In genomic region chr15:62673410-62673809, GRCm38 (mm10) we compare ENCODE assay signal across 17 mouse cellular contexts.
A peak's percentile ranks its signal among the peaks of the same experiment; 100 is the strongest.
DNase-seq lines count a peak whose midpoint lies in the region; ATAC-seq and TF ChIP-seq lines count a peak whose summit lies in the region.
"Had no signal": no experiment of that assay in that cellular context is flagged by ENCODE, and none has a peak within 500 bp of the region (broad histone marks: within the 10 kb centered on the region; RNA-seq: fewer than 3 reads in every experiment).

No protein-coding gene starts in this region.

- H3K9ac ChIP-seq in embryonic facial prominence, embryonic 14.5 days (ENCODE audit: low read depth, low read length): no peak overlapping the region
- no peak overlapping the region for H3K9ac ChIP-seq in neural tube, embryonic 12.5 days
- no peak overlapping the region for H3K9ac ChIP-seq in neural tube, embryonic 15.5 days (replicated peaks)
- H3K9ac ChIP-seq: embryonic facial prominence, embryonic 13.5 days; limb, embryonic 15.5 days; lung, embryonic 15.5 days had no signal

- TF ChIP-seq CTCF in layer of hippocampus, adult 2 months (conservative IDR thresholded peaks at IDR 0.05): no peak

- DNase-seq in embryonic facial prominence, embryonic 14.5 days (ENCODE audit: low spot score): peak; percentile 17
- DNase-seq in embryonic facial prominence, embryonic 10.5 days (ENCODE audit: low spot score): no peak
- DNase-seq in layer of hippocampus, adult 11-12 months (ENCODE audit: low spot score): peak; percentile 3
- DNase-seq in layer of hippocampus, adult 2 months (ENCODE audit: low spot score in 2 of 2): no peak
- DNase-seq in frontal cortex, postnatal 36 days (ENCODE audit: low spot score in 2 of 2): peak; percentile 1 to 17
- DNase-seq in testis, postnatal 10 days (ENCODE audit: low spot score): no peak
- DNase-seq: adrenal gland, adult 8-10 months; heart, adult 2 months; heart, postnatal 10 days; thymus, adult 18-20 months had no signal

- no peak overlapping the region for H3K27ac ChIP-seq in embryonic facial prominence, embryonic 14.5 days (replicated peaks; ENCODE audit: low read depth, low read length)
- H3K27ac ChIP-seq in embryonic facial prominence, embryonic 10.5 days (replicated peaks): no peak overlapping the region
- no peak overlapping the region for H3K27ac ChIP-seq in layer of hippocampus, adult 2 months
- no peak overlapping the region for H3K27ac ChIP-seq in neural tube, embryonic 12.5 days
- H3K27ac ChIP-seq in neural tube, embryonic 15.5 days (replicated peaks): no peak overlapping the region
- H3K27ac ChIP-seq: embryonic facial prominence, embryonic 13.5 days; heart, adult 2 months; kidney, postnatal 0 days; limb, embryonic 15.5 days; lung, embryonic 15.5 days had no signal

- H3K4me2 ChIP-seq in embryonic facial prominence, embryonic 14.5 days (ENCODE audit: low read depth, low read length): no peak overlapping the region
- no peak overlapping the region for H3K4me2 ChIP-seq in neural tube, embryonic 12.5 days (replicated peaks)
- H3K4me2 ChIP-seq in neural tube, embryonic 15.5 days: no peak overlapping the region
- H3K4me2 ChIP-seq: embryonic facial prominence, embryonic 13.5 days; limb, embryonic 15.5 days; lung, embryonic 15.5 days had no signal

- no peaks in the 10 kb centered on the region for H3K27me3 ChIP-seq in embryonic facial prominence, embryonic 14.5 days (replicated peaks; ENCODE audit: control insufficient read depth, insufficient read depth, low read length)
- no peaks in the 10 kb centered on the region for H3K27me3 ChIP-seq in embryonic facial prominence, embryonic 10.5 days (replicated peaks; ENCODE audit: low read depth, poor library complexity, severe bottlenecking)
- no peaks in the 10 kb centered on the region for H3K27me3 ChIP-seq in neural tube, embryonic 12.5 days (replicated peaks)
- H3K27me3 ChIP-seq in neural tube, embryonic 15.5 days (replicated peaks): no peaks in the 10 kb centered on the region
- H3K27me3 ChIP-seq: embryonic facial prominence, embryonic 13.5 days; limb, embryonic 15.5 days; lung, embryonic 15.5 days had no signal

- H3K36me3 ChIP-seq in embryonic facial prominence, embryonic 14.5 days (ENCODE audit: control insufficient read depth, insufficient read depth, low read length): no peaks in the 10 kb centered on the region
- H3K36me3 ChIP-seq in embryonic facial prominence, embryonic 10.5 days (replicated peaks): no peaks in the 10 kb centered on the region
- no peaks in the 10 kb centered on the region for H3K36me3 ChIP-seq in neural tube, embryonic 12.5 days
- H3K36me3 ChIP-seq in neural tube, embryonic 15.5 days: no peaks in the 10 kb centered on the region
- H3K36me3 ChIP-seq: embryonic facial prominence, embryonic 13.5 days; limb, embryonic 15.5 days; lung, embryonic 15.5 days had no signal

- H3K4me1 ChIP-seq in embryonic facial prominence, embryonic 14.5 days (ENCODE audit: control insufficient read depth, insufficient read depth, low read length): no peaks in the 10 kb centered on the region
- H3K4me1 ChIP-seq in embryonic facial prominence, embryonic 10.5 days: no peaks in the 10 kb centered on the region
- no peaks in the 10 kb centered on the region for H3K4me1 ChIP-seq in neural tube, embryonic 12.5 days
- H3K4me1 ChIP-seq in neural tube, embryonic 15.5 days: no peaks in the 10 kb centered on the region
- H3K4me1 ChIP-seq: embryonic facial prominence, embryonic 13.5 days; limb, embryonic 15.5 days; lung, embryonic 15.5 days had no signal

- WGBS in embryonic facial prominence, embryonic 14.5 days: 73% methylated on average over 4 of the region's 4 CpGs
- 82% methylated on average over 4 of the region's 4 CpGs for WGBS in embryonic facial prominence, embryonic 10.5 days
- WGBS in neural tube, embryonic 12.5 days: 57% methylated on average over 4 of the region's 4 CpGs
- WGBS in neural tube, embryonic 15.5 days: 40% methylated on average over 4 of the region's 4 CpGs

- no peak for ATAC-seq in embryonic facial prominence, embryonic 14.5 days (ENCODE audit: low read depth)
- peak; percentile 44; the same call in 1 of the 2 replicates for ATAC-seq in neural tube, embryonic 12.5 days (ENCODE audit: low FRiP score, low read depth)
- ATAC-seq in neural tube, embryonic 15.5 days (ENCODE audit: low FRiP score): no peak
- ATAC-seq: intestine, embryonic 16.5 days had no signal

- H3K4me3 ChIP-seq in embryonic facial prominence, embryonic 14.5 days (ENCODE audit: low read depth, low read length): no peak overlapping the region
- no peak overlapping the region for H3K4me3 ChIP-seq in embryonic facial prominence, embryonic 10.5 days
- no peak overlapping the region for H3K4me3 ChIP-seq in layer of hippocampus, adult 2 months
- no peak overlapping the region for H3K4me3 ChIP-seq in neural tube, embryonic 12.5 days
- no peak overlapping the region for H3K4me3 ChIP-seq in neural tube, embryonic 15.5 days (replicated peaks)
- H3K4me3 ChIP-seq: embryonic facial prominence, embryonic 13.5 days; heart, adult 2 months; limb, embryonic 15.5 days; lung, embryonic 15.5 days had no signal

- no peaks in the 10 kb centered on the region for H3K9me3 ChIP-seq in embryonic facial prominence, embryonic 14.5 days (ENCODE audit: control insufficient read depth, low read length)
- H3K9me3 ChIP-seq in embryonic facial prominence, embryonic 10.5 days: no peaks in the 10 kb centered on the region
- no peaks in the 10 kb centered on the region for H3K9me3 ChIP-seq in neural tube, embryonic 12.5 days
- no peaks in the 10 kb centered on the region for H3K9me3 ChIP-seq in neural tube, embryonic 15.5 days (replicated peaks)
- H3K9me3 ChIP-seq: embryonic facial prominence, embryonic 13.5 days; limb, embryonic 15.5 days; lung, embryonic 15.5 days had no signal

Comparison
In these comparisons a context has a peak if more than half of its experiments do, and no peak if none do; other contexts are left out.
1. DNase-seq: peak in embryonic facial prominence, embryonic 14.5 days (single experiment), layer of hippocampus, adult 11-12 months (single experiment) and frontal cortex, postnatal 36 days (2 of 2); none in embryonic facial prominence, embryonic 10.5 days (single experiment), layer of hippocampus, adult 2 months (0 of 2) and testis, postnatal 10 days (single experiment).